Mouse (Mus musculus) left cerebral cortex, postnatal 10 days (tissue): ENCODE data around the gene Gm1553. TPM values are rescaled to one million over a fixed set of nuclear protein-coding genes. Genes with fewer than 3 reads are reported as not detected.

ENCODE experiments used
- DNase-seq, 2 experiments: peaks; one replicate each; pipeline ENCODE4 v3.0.0; 2021 to 2022; ENCODE audit warnings: low spot score in 2 of 2, mixed read lengths in 1 of 2; ENCODE audit errors: extremely low spot score in 1 of 2
- intact Hi-C: fragments of 180-260 bp; cut with DNase I; formaldehyde crosslinking; loops from one replicate; pipeline ENCODE4 v1.15.1; 2025
- total RNA-seq, 2 experiments: library from RNA; stranded (reverse); gene quantifications; 2 replicates each; pipeline ENCODE4 v1.2.3; 2021

Gene Gm1553
- not detected for total RNA-seq

- intact Hi-C loops = no loop called here
- DNase-seq = no peak
Measured at GRCm38 (mm10) chr10:82492518-82492917, at the start of gene Gm1553. TSS of gene Gm1553 (minus strand) at chr10:82492618.

Other genes starting within 250 kb of the Gm1553 start
- not detected for gene 4932415D10Rik, start 176.0 kb downstream of the Gm1553 start, total RNA-seq
- 1 to 10 TPM; 7.1 TPM for gene Gm4924, start 138.4 kb downstream of the Gm1553 start, total RNA-seq
- 10 to 100 TPM; 16.1 to 17.4 TPM for gene 1190007I07Rik, start 130.6 kb upstream of the Gm1553 start, total RNA-seq
- 10 to 100 TPM; 72.4 to 75.9 TPM for gene Tdg, start 137.2 kb upstream of the Gm1553 start, total RNA-seq
- gene Glt8d2, start 198.0 kb upstream of the Gm1553 start, total RNA-seq = 1 to 10 TPM; 2.7 to 2.9 TPM
- gene Hcfc2, start 203.5 kb upstream of the Gm1553 start, total RNA-seq = 10 to 100 TPM; 28.1 to 29.7 TPM